Mouse (Mus musculus) neural tube, embryonic 12.5 days (tissue): ENCODE data around the gene Extl2. TPM values are rescaled to one million over a fixed set of nuclear protein-coding genes. Genes with fewer than 3 reads are reported as not detected.

Experiments used
- ATAC-seq: fragments of 200-750 bp; cut with Nextera tagmentation; 2 replicates; pipeline ENCODE4 v1.8.0; 2017; ENCODE audit warnings: low read depth, mild to moderate bottlenecking, moderate TSS enrichment, moderate library complexity; ENCODE audit not compliant: low FRiP score
- H3K27ac ChIP-seq: fragments of 300-500 bp; sonication (generic); 2 replicates; pipeline ENCODE4 v1.5.1; 2016
- H3K27me3 ChIP-seq: fragments of 300-500 bp; sonication (generic); replicated peaks from 2 replicates; pipeline ENCODE4 v1.6.1; 2016; ENCODE audit warnings: mild to moderate bottlenecking
- H3K36me3 ChIP-seq: fragments of 300-500 bp; sonication (generic); 2 replicates; pipeline ENCODE4 v1.6.1; 2016; ENCODE audit warnings: mild to moderate bottlenecking
- H3K4me1 ChIP-seq: fragments of 300-500 bp; sonication (generic); 2 replicates; pipeline ENCODE4 v1.6.1; 2016
- H3K4me2 ChIP-seq: fragments of 300-500 bp; sonication (generic); replicated peaks from 2 replicates; pipeline ENCODE4 v1.6.1; 2016; ENCODE audit warnings: mild to moderate bottlenecking
- H3K4me3 ChIP-seq: fragments of 300-500 bp; sonication (generic); 2 replicates; pipeline ENCODE4 v1.5.1; 2016
- H3K9ac ChIP-seq: fragments of 300-500 bp; sonication (generic); 2 replicates; pipeline ENCODE4 v1.6.1; 2016; ENCODE audit warnings: mild to moderate bottlenecking
- H3K9me3 ChIP-seq: fragments of 300-500 bp; sonication (generic); 2 replicates; pipeline ENCODE4 v1.6.1; 2016; ENCODE audit warnings: mild to moderate bottlenecking
- WGBS: fragments of 180-500 bp; shearing (Covaris S2); methylation state at CpG from one replicate; pipeline ENCODE4 v1.1.7; 2016; 5-methylcytosine and 5-hydroxymethylcytosine counted together
- polyA plus RNA-seq: library from polyadenylated mRNA; unstranded; fragments of >200 nt; fragmentation: Nextera tagmentation; extraction: Ambion mirVana; gene quantifications from 2 replicates; pipeline ENCODE4 v1.2.1, GENCODE M21; 2016

Gene Extl2
- polyA plus RNA-seq, 1 experiment from 2014 or later, result 31.5 TPM

- Histone ChIP-seq H3K27me3 (no peaks in the 10 kb centered on the region), H3K36me3 (no peaks in the 10 kb centered on the region), H3K9ac (no peak overlapping the region), H3K9me3 (no peaks in the 10 kb centered on the region), H3K4me3 (no peak overlapping the region), H3K27ac (no peak overlapping the region), H3K4me1 (peaks cover 7% of the 10 kb centered on the region; the same call in 1 of the 2 replicates), H3K4me2 (no peak overlapping the region)
- 75% methylated on average over 4 of the region's 4 CpGs for WGBS
- ATAC-seq, result no peak
These were observed 11.3 kb downstream of the Extl2 start for GRCm38 (mm10) chr3:116018606-116019005.

GRCm38 (mm10) chr3:116019136-116019535 lies 11.9 kb downstream of the Extl2 start:
- Histone ChIP-seq H3K36me3 (peaks cover 3% of the 10 kb centered on the region; the same call in 1 of the 2 replicates), H3K27me3 (no peaks in the 10 kb centered on the region), H3K27ac (no peak overlapping the region), H3K4me3 (no peak overlapping the region), H3K4me1 (peaks cover 7% of the 10 kb centered on the region; the same call in 1 of the 2 replicates), H3K9me3 (no peaks in the 10 kb centered on the region), H3K4me2 (no peak overlapping the region), H3K9ac (no peak overlapping the region)
- no peak for ATAC-seq
- WGBS, result 94% methylated on average over 5 of the region's 5 CpGs

GRCm38 (mm10) chr3:116024236-116024635 lies 17.0 kb downstream of the Extl2 start:
- WGBS, result 92% methylated on average over 12 of the region's 12 CpGs
- no peaks in the 10 kb centered on the region for H3K27me3 ChIP-seq
- no peak overlapping the region for H3K4me3 ChIP-seq
- no peaks in the 10 kb centered on the region for H3K9me3 ChIP-seq
- no peak overlapping the region for H3K4me2 ChIP-seq
- peaks cover 7% of the 10 kb centered on the region; the same call in 1 of the 2 replicates for H3K4me1 ChIP-seq
- H3K9ac ChIP-seq, result no peak overlapping the region
- no peak for ATAC-seq
- no peak overlapping the region for H3K27ac ChIP-seq
- H3K36me3 ChIP-seq, result peaks cover 22% of the 10 kb centered on the region; the same call in 1 of the 2 replicates

GRCm38 (mm10) chr3:116024669-116025068 lies 17.4 kb downstream of the Extl2 start:
- no peak overlapping the region for H3K9ac ChIP-seq
- WGBS, result 82% methylated on average over 5 of the region's 5 CpGs
- H3K4me2 ChIP-seq, result no peak overlapping the region
- no peak overlapping the region for H3K27ac ChIP-seq
- no peaks in the 10 kb centered on the region for H3K27me3 ChIP-seq
- ATAC-seq, result no peak; the same call in 1 of the 2 replicates
- H3K4me3 ChIP-seq, result no peak overlapping the region
- peaks cover 7% of the 10 kb centered on the region; the same call in 1 of the 2 replicates for H3K4me1 ChIP-seq
- peaks cover 22% of the 10 kb centered on the region; the same call in 1 of the 2 replicates for H3K36me3 ChIP-seq
- H3K9me3 ChIP-seq, result no peaks in the 10 kb centered on the region

GRCm38 (mm10) chr3:116025701-116026100 lies 18.4 kb downstream of the Extl2 start:
- no peaks in the 10 kb centered on the region for H3K9me3 ChIP-seq
- peaks cover 22% of the 10 kb centered on the region; the same call in 1 of the 2 replicates for H3K36me3 ChIP-seq
- no peak overlapping the region for H3K9ac ChIP-seq
- H3K4me3 ChIP-seq, result no peak overlapping the region
- no peak for ATAC-seq
- peaks cover 7% of the 10 kb centered on the region; the same call in 1 of the 2 replicates for H3K4me1 ChIP-seq
- 91% methylated on average over 10 of the region's 10 CpGs for WGBS
- H3K27me3 ChIP-seq, result no peaks in the 10 kb centered on the region
- H3K4me2 ChIP-seq, result no peak overlapping the region
- H3K27ac ChIP-seq, result no peak overlapping the region

GRCm38 (mm10) chr3:116026996-116027395 lies 19.7 kb downstream of the Extl2 start:
- WGBS, result 96% methylated on average over 20 of the region's 20 CpGs
- ATAC-seq, result no peak
- no peaks in the 10 kb centered on the region for H3K9me3 ChIP-seq
- H3K4me2 ChIP-seq, result no peak overlapping the region
- H3K27me3 ChIP-seq, result no peaks in the 10 kb centered on the region
- no peak overlapping the region for H3K27ac ChIP-seq
- peaks cover 7% of the 10 kb centered on the region; the same call in 1 of the 2 replicates for H3K4me1 ChIP-seq
- H3K4me3 ChIP-seq, result no peak overlapping the region
- H3K36me3 ChIP-seq, result peaks cover 22% of the 10 kb centered on the region; the same call in 1 of the 2 replicates
- no peak overlapping the region for H3K9ac ChIP-seq

GRCm38 (mm10) chr3:116030152-116030788 lies 23.0 kb downstream of the Extl2 start:
- Histone ChIP-seq H3K4me2 (no peak overlapping the region), H3K9me3 (no peaks in the 10 kb centered on the region), H3K27me3 (no peaks in the 10 kb centered on the region), H3K9ac (no peak overlapping the region), H3K36me3 (peaks cover 14% of the 10 kb centered on the region; the same call in 1 of the 2 replicates), H3K4me3 (no peak overlapping the region), H3K4me1 (no peaks in the 10 kb centered on the region), H3K27ac (no peak overlapping the region)
- no peak for ATAC-seq
- WGBS, result 76% methylated on average over 11 of the region's 11 CpGs

- Histone ChIP-seq H3K9ac (no peak overlapping the region), H3K27ac (no peak overlapping the region), H3K9me3 (no peaks in the 10 kb centered on the region), H3K4me3 (no peak overlapping the region), H3K4me1 (no peaks in the 10 kb centered on the region), H3K4me2 (no peak overlapping the region), H3K36me3 (no peaks in the 10 kb centered on the region), H3K27me3 (no peaks in the 10 kb centered on the region)
- ATAC-seq, result no peak; the same call in 1 of the 2 replicates
- 57% methylated on average over 6 of the region's 6 CpGs for WGBS
These were observed 26.1 kb downstream of the Extl2 start for GRCm38 (mm10) chr3:116033218-116033870.

- ATAC-seq, result peak; percentile 21; the same call in 1 of the 2 replicates
- 61% methylated on average over 3 of the region's 3 CpGs for WGBS
- Histone ChIP-seq H3K9ac (no peak overlapping the region), H3K4me2 (no peak overlapping the region), H3K9me3 (no peaks in the 10 kb centered on the region), H3K27me3 (no peaks in the 10 kb centered on the region), H3K4me1 (no peaks in the 10 kb centered on the region), H3K4me3 (no peak overlapping the region), H3K36me3 (no peaks in the 10 kb centered on the region), H3K27ac (no peak overlapping the region)
These were observed 26.6 kb downstream of the Extl2 start for GRCm38 (mm10) chr3:116033871-116034222.

GRCm38 (mm10) chr3:116040776-116041175 lies 33.5 kb downstream of the Extl2 start:
- Histone ChIP-seq H3K4me1 (no peaks in the 10 kb centered on the region), H3K4me2 (no peak overlapping the region), H3K27me3 (no peaks in the 10 kb centered on the region), H3K9me3 (no peaks in the 10 kb centered on the region), H3K27ac (no peak overlapping the region), H3K4me3 (no peak overlapping the region), H3K9ac (no peak overlapping the region), H3K36me3 (no peaks in the 10 kb centered on the region)
- WGBS, result 95% methylated on average over 3 of the region's 3 CpGs
- no peak for ATAC-seq

- Histone ChIP-seq H3K4me1 (no peaks in the 10 kb centered on the region), H3K4me3 (no peak overlapping the region), H3K9me3 (no peaks in the 10 kb centered on the region), H3K27ac (no peak overlapping the region), H3K27me3 (no peaks in the 10 kb centered on the region), H3K36me3 (no peaks in the 10 kb centered on the region), H3K4me2 (no peak overlapping the region), H3K9ac (no peak overlapping the region)
- no peak for ATAC-seq
- WGBS, result 85% methylated on average over 2 of the region's 2 CpGs
These were observed 38.7 kb downstream of the Extl2 start for GRCm38 (mm10) chr3:116046000-116046399.

- ATAC-seq, result no peak
- H3K4me1 ChIP-seq, result no peaks in the 10 kb centered on the region
- H3K27me3 ChIP-seq, result no peaks in the 10 kb centered on the region
- WGBS, result 58% methylated on average over 5 of the region's 5 CpGs
- no peaks in the 10 kb centered on the region for H3K9me3 ChIP-seq
- no peak overlapping the region for H3K27ac ChIP-seq
- H3K9ac ChIP-seq, result no peak overlapping the region
- H3K4me3 ChIP-seq, result no peak overlapping the region
- no peaks in the 10 kb centered on the region for H3K36me3 ChIP-seq
- H3K4me2 ChIP-seq, result no peak overlapping the region
These were observed 39.8 kb downstream of the Extl2 start for GRCm38 (mm10) chr3:116047034-116047433.
